Mouse (Mus musculus) left cerebral cortex, adult 2 months (tissue): ENCODE data around the gene Fastkd1. TPM values are rescaled to one million over a fixed set of nuclear protein-coding genes. Genes with fewer than 3 reads are reported as not detected.

ENCODE experiments used
- DNase-seq, 2 experiments: peaks; one replicate each; pipeline ENCODE4 v3.0.0; 2021 to 2022; ENCODE audit warnings: low spot score in 2 of 2, mixed read lengths in 1 of 2; ENCODE audit errors: extremely low spot score in 1 of 2
- H3K27ac ChIP-seq: fragments of 200-600 bp; 2 replicates; pipeline ENCODE4 v1.8.1; 2022
- H3K4me3 ChIP-seq: fragments of 200-600 bp; 2 replicates; pipeline ENCODE4 v1.8.1; 2022
- CTCF ChIP-seq: fragments of 200-600 bp; IDR thresholded peaks from 2 replicates; pipeline ENCODE4 v1.8.1; 2022; ENCODE audit warnings: antibody characterized with exemption, mild to moderate bottlenecking, moderate library complexity
- intact Hi-C: fragments of 180-260 bp; cut with DNase I; formaldehyde crosslinking; loops from one replicate; pipeline ENCODE4 v1.15.1; 2025
- long read RNA-seq, 2 experiments: library from polyadenylated mRNA; stranded (forward); transcript quantifications; one replicate each; pipeline ENCODE4 v2.0.0; 2021; ENCODE audit warnings: borderline mapping rate in 2 of 2
- total RNA-seq, 2 experiments: library from RNA; stranded (reverse); gene quantifications; 2 replicates each; pipeline ENCODE4 v1.2.3; 2021

Fastkd1 gene
- total RNA-seq = 10 to 100 TPM; 15.5 to 16.3 TPM
- long read RNA-seq, experiment 1, partial matches to known transcripts = 2 of 5 reads
- long read RNA-seq, experiment 1, other reads (novel, unspliced or antisense) = 0 of 5 reads
- long read RNA-seq, experiment 2, transcript Fastkd1-201 (14 exons, 2,865 nt) = major isoform, 5 of 10 reads
- long read RNA-seq, experiment 2, partial matches to known transcripts = 0 of 10 reads
- long read RNA-seq, experiment 2, other reads (novel, unspliced or antisense) = 4 of 10 reads

DNA sequence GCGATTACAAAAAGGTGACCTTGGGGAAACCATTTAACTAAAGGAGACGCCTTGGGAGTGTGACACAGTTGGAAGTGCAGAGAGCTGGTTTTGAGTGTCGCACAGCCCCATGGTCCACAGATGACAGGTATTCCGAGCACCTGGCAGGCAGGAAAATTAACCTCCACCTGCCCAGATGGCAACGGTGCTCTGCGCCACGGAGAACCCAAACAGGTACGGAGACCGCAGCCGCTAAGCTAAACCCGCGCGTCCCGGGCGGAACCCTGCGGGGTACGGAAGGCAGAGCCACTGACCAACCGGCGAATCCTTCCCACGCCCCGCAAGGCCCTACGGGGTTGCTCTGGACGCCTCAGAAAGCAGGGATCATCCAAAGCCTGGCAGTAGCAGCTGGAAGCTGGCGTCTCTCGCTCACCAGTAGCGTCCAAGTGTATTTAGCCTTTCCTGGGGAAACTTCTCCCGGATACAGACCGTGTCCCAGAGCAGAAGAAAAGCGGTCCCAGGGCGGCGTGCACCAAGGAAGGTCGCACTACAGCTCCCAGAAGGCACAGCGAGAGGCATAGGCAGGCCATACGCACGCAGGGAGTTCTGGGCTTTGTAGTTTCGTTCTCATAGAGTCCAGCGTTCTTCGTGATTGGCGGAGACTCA is at the start of gene Fastkd1:
Gene Fastkd1 (minus strand): TSS at position 536 of the 645 bp plus-strand sequence.
- DNase-seq = peak; percentile 80 to 86
- Histone ChIP-seq H3K27ac (peak within 1 kb of the TSS; percentile 81), H3K4me3 (peak within 1 kb of the TSS; percentile 96)
- intact Hi-C loops = no loop called here
- no peak for TF ChIP-seq CTCF

DNA sequence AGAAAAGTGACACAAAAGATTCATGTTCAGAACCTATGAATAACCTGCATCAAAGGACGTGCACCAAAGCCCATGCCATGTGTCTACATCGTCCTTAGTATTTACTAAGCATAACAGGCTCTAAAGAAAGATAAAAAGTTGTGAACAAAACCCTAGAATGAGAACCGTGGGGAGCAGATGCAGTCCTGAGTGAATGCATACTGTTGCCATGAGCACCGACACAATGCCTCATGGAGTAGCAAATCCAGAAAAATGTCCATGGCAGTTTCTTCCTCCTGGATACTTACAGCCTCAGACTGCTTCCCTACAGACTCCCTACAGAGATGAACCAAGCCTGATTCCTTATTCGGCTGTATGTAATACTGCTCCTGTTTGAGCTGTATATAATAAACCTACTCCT is 47.7 kb upstream of the Fastkd1 start:
- Histone ChIP-seq H3K27ac (no peak overlapping the region), H3K4me3 (no peak overlapping the region)
- intact Hi-C loops = no loop called here
- DNase-seq = no peak
- no peak for TF ChIP-seq CTCF

DNA sequence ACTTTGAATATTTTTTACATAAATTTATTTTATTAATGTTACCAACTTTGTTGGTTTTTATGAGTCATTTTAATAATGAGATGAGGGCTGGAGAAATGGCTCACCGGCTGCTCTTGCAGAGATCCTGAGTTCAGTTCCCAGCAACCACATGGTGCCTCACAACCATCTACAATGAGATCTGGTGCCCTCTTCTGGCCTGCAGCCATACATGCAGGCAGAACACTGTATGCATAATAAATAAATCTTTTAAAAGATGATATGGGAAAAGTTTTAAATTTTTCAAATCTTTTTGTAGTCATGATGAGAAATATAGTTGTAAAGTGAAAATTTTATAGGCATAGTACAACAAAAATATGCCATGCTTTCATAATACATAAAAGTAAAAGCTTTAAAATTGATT is 31.8 kb upstream of the Fastkd1 start:
- TF ChIP-seq CTCF = peak; percentile 45
- intact Hi-C loops = no loop called here

DNA sequence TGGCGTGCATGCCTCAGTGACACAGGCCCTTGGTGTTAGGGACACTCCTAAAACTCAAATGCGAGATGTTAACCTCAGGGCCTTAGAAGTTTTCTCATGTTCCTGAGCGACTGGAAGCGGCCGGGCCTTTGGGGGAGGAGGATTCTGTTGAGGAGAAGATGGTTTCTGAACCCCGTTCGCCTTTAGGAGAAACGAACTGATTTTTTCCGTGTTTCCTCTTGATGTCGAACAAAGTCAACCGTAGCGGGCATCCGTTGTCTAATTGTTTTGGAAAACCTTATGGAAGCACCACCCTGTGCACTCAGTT is 10.2 kb upstream of the Fastkd1 start:
- intact Hi-C loops = loop anchor here (5.0 kb wide), 2 partner anchors 64 to 139 kb away; partner anchors contain the start of genes Ccdc173, Phospho2 and Ssb
- TF ChIP-seq CTCF = no peak

More for the DNA sequence above, 31.8 kb upstream of the Fastkd1 start:
- Histone ChIP-seq H3K4me3 (no peak overlapping the region), H3K27ac (no peak overlapping the region)
- no peak for DNase-seq

DNA sequence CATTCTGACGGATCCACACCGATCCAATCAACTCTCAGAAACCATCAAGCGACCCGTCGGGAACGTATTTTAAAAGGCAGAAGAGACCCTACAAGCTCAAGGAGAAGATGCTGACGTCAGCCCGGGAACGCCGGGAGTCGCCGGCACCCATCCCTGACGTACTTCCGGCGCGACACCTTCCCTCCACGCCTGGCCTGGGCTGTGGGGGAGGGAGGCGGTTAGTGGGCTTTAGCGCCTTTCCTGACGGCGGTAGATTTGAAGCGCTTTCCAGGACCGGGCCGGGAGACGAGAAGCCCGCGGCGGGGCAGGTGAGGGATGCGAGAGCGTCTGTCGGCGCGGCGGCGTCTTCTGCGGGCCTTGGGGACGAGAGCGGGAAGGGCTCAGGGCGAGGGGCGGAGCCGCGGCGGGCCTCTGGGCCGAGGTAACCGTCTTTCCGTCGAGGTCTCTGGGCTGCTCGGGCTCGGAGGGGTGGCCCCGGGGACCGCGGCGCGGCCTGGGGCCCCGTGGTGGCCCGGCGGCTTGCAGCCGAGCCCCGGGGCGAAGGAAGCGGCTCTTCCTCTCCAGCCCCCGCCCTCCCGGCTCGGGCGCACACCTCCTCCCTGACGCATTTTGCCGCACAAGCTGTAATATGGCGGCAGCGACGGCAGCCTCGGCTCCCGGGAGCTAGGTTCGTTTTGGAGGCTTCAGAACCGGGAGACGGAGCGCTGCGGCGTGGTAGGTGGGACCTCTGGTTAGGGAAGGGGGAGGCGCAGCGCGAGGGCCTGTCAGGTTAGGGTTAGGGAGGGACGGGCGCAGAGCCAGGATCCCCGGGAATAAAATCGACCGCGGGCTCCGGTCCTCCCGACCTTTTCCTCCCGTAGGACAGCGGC is 9.6 kb upstream of the Fastkd1 start:
- intact Hi-C loops = loop anchor here (5.0 kb wide), 2 partner anchors 64 to 139 kb away; partner anchors contain the start of genes Ccdc173, Phospho2 and Ssb
- no peak for TF ChIP-seq CTCF

More for the DNA sequence above, 10.2 kb upstream of the Fastkd1 start:
- Histone ChIP-seq H3K4me3 (peak overlapping the region; percentile 94), H3K27ac (peak overlapping the region; percentile 98)
- no peak for DNase-seq

DNA sequence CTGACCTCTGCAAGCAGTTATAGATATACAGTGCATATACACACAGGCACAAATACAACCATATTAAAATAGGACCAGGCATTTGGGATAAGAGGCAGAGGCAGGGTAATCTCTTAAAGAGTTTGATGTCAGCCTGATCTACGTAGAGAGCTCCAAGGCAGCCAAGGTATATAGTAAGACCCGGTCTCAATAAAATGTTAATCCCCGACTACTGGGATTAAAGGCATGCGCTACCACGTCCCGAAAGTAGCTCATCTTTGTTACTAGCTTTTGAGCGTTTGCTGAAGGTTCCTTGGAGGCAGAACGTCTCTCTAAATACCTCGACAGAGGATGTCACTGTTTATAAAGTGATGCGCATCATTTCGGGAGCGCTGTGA is 8.9 kb upstream of the Fastkd1 start, which contains the start of gene Ppig:
Gene Ppig (plus strand): TSS at position 273 of the 377 bp plus-strand sequence.
- Histone ChIP-seq H3K27ac (peak within 1 kb of the TSS; percentile 98), H3K4me3 (peak within 1 kb of the TSS; percentile 94)
- no peak for TF ChIP-seq CTCF
- DNase-seq = no peak
- intact Hi-C loops = loop anchor here (5.0 kb wide), 2 partner anchors 65 to 140 kb away; partner anchors contain the start of genes Ccdc173, Phospho2 and Ssb

More for the DNA sequence above, 9.6 kb upstream of the Fastkd1 start:
- Histone ChIP-seq H3K27ac (peak overlapping the region; percentile 98), H3K4me3 (peak overlapping the region; percentile 94)
- peak; percentile 94 to 96 for DNase-seq

DNA sequence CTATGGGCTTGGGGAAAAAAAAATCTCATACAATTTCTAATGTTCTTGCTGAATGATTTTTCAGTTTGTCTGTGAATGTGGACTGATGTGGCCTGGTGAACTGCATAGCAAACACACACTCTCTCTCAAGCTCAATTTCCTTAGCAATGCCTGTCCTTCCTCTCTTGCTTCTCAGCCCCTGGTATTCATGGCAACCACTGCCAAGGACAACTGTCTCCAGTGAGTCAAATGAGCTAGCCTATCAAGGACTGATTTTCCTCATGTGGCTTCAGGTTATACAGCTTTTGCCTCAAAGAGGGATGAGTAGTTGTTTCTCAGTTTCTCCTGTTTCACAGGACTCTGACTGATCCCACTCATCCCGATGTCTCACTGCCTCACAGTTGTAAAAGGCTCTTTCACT is 5.8 kb upstream of the Fastkd1 start:
- Histone ChIP-seq H3K4me3 (no peak overlapping the region), H3K27ac (no peak overlapping the region)
- DNase-seq = no peak
- no peak for TF ChIP-seq CTCF
- intact Hi-C loops = no loop called here

DNA sequence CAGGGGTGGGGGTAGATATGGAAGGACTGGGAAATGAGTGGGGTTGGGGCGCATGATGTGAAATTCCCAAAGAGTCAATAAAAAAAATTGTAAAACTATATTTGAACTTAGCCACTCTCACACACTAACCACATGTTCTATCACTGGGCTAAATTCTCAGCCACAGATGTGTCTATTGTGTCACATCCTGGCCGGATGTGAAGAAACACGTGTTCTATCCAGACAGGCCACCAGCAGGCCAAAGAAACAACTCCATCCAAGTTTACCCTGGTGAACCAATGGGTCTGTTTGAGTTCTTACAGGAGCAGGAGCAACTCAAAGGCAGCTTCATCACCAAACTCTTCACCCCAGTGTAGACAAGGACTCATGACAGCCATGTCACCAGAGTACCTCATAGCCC is 3.2 kb upstream of the Fastkd1 start:
- no peak for DNase-seq
- intact Hi-C loops = no loop called here
- Histone ChIP-seq H3K27ac (no peak overlapping the region), H3K4me3 (no peak overlapping the region)
- TF ChIP-seq CTCF = no peak

DNA sequence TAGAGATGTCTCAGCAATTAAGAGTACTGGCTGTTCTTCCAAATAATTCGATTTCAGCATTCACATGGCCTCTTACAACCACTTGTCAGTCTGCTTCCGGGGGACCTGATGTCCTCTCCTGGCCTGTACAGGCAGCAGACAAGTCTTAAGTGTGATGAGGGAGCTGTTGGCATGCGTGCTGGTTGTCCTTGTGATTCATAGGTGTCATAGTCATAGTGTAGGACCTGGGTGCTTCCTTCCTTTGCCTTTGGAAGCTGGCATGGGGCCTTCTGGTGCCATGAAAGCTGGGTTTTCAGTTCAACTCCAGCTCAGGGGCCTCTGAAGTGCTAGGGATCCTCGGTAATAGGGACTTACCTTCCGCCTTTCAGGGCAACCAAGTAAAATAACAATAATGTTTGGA is 810 bp upstream of the Fastkd1 start:
- Histone ChIP-seq H3K27ac (no peak overlapping the region), H3K4me3 (no peak overlapping the region)
- no peak for TF ChIP-seq CTCF
- intact Hi-C loops = no loop called here
- DNase-seq = no peak

DNA sequence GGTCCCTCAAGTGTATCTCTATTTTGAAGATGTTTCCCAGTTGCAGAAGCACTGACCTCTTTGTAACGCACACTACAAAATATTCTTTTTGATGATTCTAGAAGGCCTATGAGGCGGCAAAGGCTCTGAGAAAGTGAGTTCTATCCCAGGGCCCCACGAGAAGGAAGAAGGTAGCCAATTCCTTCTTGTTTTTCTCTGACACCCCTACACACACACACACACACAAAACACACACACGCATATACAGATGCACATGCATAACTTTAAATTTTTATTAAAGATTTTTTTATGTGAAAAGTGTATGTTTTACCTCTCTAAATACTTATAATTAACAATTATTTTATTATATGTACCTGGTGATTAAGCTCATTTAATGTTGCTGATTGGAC is 304 bp upstream of the Fastkd1 start:
- no peak overlapping the region; the same call in 1 of the 2 replicates for H3K27ac ChIP-seq
- intact Hi-C loops = no loop called here
- DNase-seq = no peak

DNA sequence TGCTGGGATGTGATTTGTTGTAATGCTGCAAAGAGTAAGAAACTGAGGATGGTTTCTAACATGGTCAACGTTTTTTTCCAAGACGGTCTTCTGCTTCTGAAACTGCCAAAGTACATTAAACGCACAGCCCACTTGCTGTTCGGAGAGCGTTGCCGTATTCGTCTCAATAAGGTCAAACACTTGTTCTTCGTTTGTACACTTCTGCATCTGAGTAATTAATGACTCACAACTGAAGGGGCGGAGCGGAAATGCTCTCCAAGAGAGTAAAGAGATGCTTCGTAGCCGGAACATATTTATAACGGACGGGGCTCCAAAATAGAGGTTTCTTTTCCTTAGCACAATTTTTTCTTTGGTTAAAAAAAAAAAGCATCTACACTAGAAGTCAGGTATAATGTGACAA is 1.1 kb downstream of the Fastkd1 start:
- intact Hi-C loops = no loop called here
- Histone ChIP-seq H3K4me3 (peak overlapping the region; percentile 96), H3K27ac (no peak overlapping the region; the same call in 1 of the 2 replicates)
- TF ChIP-seq CTCF = no peak
- DNase-seq = no peak

More for the DNA sequence above, 304 bp upstream of the Fastkd1 start:
- TF ChIP-seq CTCF = no peak
- peak overlapping the region; percentile 96 for H3K4me3 ChIP-seq

DNA sequence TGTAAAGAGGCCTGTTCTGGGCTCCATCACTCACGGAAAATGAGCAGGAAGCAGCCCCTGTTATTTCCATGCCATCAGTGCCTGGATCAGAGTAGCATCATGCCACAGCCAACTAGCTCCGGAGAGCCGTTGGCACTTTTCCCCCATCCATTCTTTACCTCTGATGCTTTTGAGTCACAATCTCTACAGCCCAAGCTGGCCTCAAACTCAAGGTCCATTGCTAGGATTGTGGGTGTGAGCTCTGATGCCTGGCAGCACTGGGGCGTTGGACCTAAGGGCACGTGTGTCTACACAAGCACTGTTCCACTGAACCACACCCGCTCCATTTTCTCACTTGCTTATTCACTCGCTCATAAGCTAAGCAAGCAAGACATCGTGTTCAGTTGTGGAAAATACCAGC is 12.9 kb downstream of the Fastkd1 start:
- no peak for TF ChIP-seq CTCF
- intact Hi-C loops = no loop called here
- no peak overlapping the region for H3K27ac ChIP-seq
- no peak for DNase-seq
- H3K4me3 ChIP-seq = no peak overlapping the region
